Mouse (Mus musculus): ENCODE results near the gene Zfp691. TPM values are rescaled to one million over a fixed set of nuclear protein-coding genes. Genes with fewer than 3 reads are reported as not detected.

Zfp691 gene
- total and polyA plus RNA-seq, 3 experiments: 6.7 to 9.9 TPM; not detected in 1

DNA sequence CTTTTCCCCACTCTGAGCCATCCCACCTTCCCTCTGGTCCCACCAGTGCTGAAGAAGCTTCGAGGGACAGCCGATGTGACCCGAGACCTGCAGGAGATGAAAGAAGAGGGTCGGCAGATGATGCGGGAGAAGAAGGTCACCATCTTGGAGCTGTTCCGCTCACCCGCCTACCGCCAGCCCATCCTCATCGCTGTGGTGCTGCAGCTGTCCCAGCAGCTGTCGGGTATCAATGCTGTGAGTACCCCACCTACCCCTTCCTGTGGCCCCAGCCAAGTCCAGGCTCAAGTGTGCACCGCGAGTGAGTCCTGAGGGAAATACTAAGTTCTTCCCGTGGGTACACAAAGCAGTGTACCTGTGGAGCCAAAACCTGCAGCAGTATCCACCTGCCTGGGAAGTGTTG, 40.7 kb downstream of the Zfp691 start:
- Histone ChIP-seq H3K36me3 (ENCODE audit: control insufficient read depth in 1 of 2, insufficient read depth in 2 of 2, low read length in 2 of 2) (peaks cover 0 to 9% of the 10 kb centered on the region in 2 experiments), H3K9ac (ENCODE audit: control insufficient read depth, low read depth, low read length, poor library complexity, severe bottlenecking) (no peak overlapping the region), H3K27ac (ENCODE audit: control insufficient read depth, low read depth, low read length) (no peak overlapping the region), H3K4me1 (ENCODE audit: control insufficient read depth in 1 of 2, insufficient read depth in 2 of 2, low read length in 2 of 2) (peaks cover 2 to 4% of the 10 kb centered on the region in 2 experiments; a peak in 2 of 4 replicates), H3K4me3 (ENCODE audit: control insufficient read depth in 1 of 2, insufficient read depth in 1 of 2, low read depth in 2 of 2, low read length in 2 of 2) (no peak overlapping the region), H3K9me3 (replicated peaks; ENCODE audit: insufficient read depth, low read length) (no peaks in the 10 kb centered on the region), H3K79me2 (ENCODE audit: control insufficient read depth, insufficient read depth, low read length, poor library complexity) (no peaks in the 10 kb centered on the region), H3K27me3 (ENCODE audit: control insufficient read depth in 1 of 2, insufficient read depth in 2 of 2, low read length in 2 of 2) (no peaks in the 10 kb centered on the region)
- TF ChIP-seq NRF1 (IDR thresholded peaks at IDR 0.05; ENCODE audit: insufficient read depth, low read depth, low read length, poor library complexity, severe bottlenecking) (no peak), SMC3 (IDR thresholded peaks at IDR 0.05; ENCODE audit: low read depth, low read length) (no peak), ZKSCAN1 (IDR thresholded peaks at IDR 0.05; ENCODE audit: low read depth, low read length) (no peak), CHD2 (IDR thresholded peaks at IDR 0.05; ENCODE audit: low read length) (no peak), TAL1 (IDR thresholded peaks at IDR 0.05; ENCODE audit: low read length) (no peak), HCFC1 (IDR thresholded peaks at IDR 0.05; ENCODE audit: low read depth, low read length) (no peak), EP300 (IDR thresholded peaks at IDR 0.05; ENCODE audit: low read depth in 1 of 2, low read length in 2 of 2) (no peak), KAT2A (conservative IDR thresholded peaks at IDR 0.05; ENCODE audit: low read depth, low read length) (no peak), CHD1 (IDR thresholded peaks at IDR 0.05; ENCODE audit: low read depth, low read length) (no peak), MYC (IDR thresholded peaks at IDR 0.05; ENCODE audit: low read depth, low read length) (no peak), MXI1 (IDR thresholded peaks at IDR 0.05; ENCODE audit: low read depth, low read length) (no peak), ETS1 (IDR thresholded peaks at IDR 0.05; ENCODE audit: low read depth, low read length) (no peak), JUND (IDR thresholded peaks at IDR 0.05; ENCODE audit: low read depth, low read length) (no peak), MYB (IDR thresholded peaks at IDR 0.05; ENCODE audit: low read depth, low read length) (no peak), BHLHE40 (IDR thresholded peaks at IDR 0.05; ENCODE audit: borderline replicate concordance, low read depth, low read length) (no peak)
- no peak for DNase-seq (ENCODE audit: low read depth, low spot score)

DNA sequence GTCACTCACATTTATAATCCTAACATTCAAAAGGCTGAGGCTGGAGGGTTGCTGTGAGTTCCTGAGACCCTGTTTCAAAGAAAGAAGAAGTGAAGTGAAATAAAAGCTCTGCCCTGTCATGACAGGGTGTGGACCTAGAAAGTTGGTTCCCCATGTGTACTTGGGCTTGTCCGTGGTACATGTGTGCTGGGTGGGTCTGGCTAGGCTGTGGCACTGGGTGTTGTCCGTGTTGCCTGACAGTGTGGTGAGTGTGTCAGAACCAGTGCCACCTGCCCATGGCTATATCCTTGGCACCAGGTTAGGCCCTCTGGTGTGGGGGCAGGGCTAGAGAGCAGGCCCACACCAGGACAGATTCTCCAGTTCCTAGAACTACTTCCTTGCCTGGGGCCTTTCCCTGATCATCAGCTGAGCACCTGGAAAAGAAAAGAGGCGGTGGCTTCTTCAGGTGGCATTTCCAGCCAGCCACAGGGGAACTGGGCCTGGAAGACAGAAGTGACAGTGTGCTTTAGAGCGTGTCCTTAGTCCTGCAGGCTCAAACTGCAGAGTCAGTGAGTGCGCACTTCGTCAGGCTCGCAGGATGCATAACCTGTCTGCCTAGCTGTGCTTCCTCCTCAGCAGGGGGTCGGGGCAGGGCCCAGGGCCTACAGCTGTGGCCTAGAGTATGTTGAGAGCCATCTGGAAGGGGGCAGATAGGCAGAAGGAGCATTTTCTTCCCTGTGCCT, 42.6 kb downstream of the Zfp691 start:
- TF ChIP-seq E2F4 (IDR thresholded peaks at IDR 0.05; ENCODE audit: borderline replicate concordance, low read depth, low read length) (no peak), CHD2 (IDR thresholded peaks at IDR 0.05; ENCODE audit: low read length) (no peak), ZMIZ1 (IDR thresholded peaks at IDR 0.05; ENCODE audit: low read depth, low read length) (no peak), HCFC1 (IDR thresholded peaks at IDR 0.05; ENCODE audit: low read depth, low read length) (no peak), MEF2A (IDR thresholded peaks at IDR 0.05; ENCODE audit: extremely low read depth, insufficient replicate concordance, low read depth, low read length, poor library complexity, severe bottlenecking) (no peak), RAD21 (IDR thresholded peaks at IDR 0.05; ENCODE audit: low read depth, low read length) (no peak)
- Histone ChIP-seq H3K27ac (ENCODE audit: control insufficient read depth, low read depth, low read length) (no peak overlapping the region), H3K4me3 (ENCODE audit: control insufficient read depth in 1 of 2, insufficient read depth in 1 of 2, low read depth in 2 of 2, low read length in 2 of 2) (no peak overlapping the region), H3K27me3 (ENCODE audit: control insufficient read depth in 1 of 2, insufficient read depth in 2 of 2, low read length in 2 of 2) (no peaks in the 10 kb centered on the region), H3K9me3 (replicated peaks; ENCODE audit: insufficient read depth, low read length) (no peaks in the 10 kb centered on the region), H3K4me1 (ENCODE audit: control insufficient read depth in 1 of 2, insufficient read depth in 2 of 2, low read length in 2 of 2) (peaks cover 5 to 20% of the 10 kb centered on the region in 2 experiments; a peak in 3 of 4 replicates), H3K36me3 (ENCODE audit: control insufficient read depth in 1 of 2, insufficient read depth in 2 of 2, low read length in 2 of 2) (peaks cover 9 to 13% of the 10 kb centered on the region in 2 experiments), H3K9ac (ENCODE audit: control insufficient read depth, low read depth, low read length, poor library complexity, severe bottlenecking) (no peak overlapping the region), H3K79me2 (ENCODE audit: control insufficient read depth, insufficient read depth, low read length, poor library complexity) (no peaks in the 10 kb centered on the region)
- DNase-seq (ENCODE audit: low read depth, low spot score): no peak
